Mouse (Mus musculus): ENCODE measurements around the gene Eif3c. TPM values are rescaled to one million over a fixed set of nuclear protein-coding genes. Genes with fewer than 3 reads are reported as not detected.

Eif3c gene
- polyA plus RNA-seq, 1 experiment from 2014 or later = 184 TPM

- H3K27ac ChIP-seq (ENCODE audit: low read depth) = no peak overlapping the region
- H3K9ac ChIP-seq (ENCODE audit: low read length) = no peak overlapping the region
- no peak for DNase-seq (ENCODE audit: low spot score)
- no peaks in the 10 kb centered on the region for H3K4me1 ChIP-seq (replicated peaks; ENCODE audit: control insufficient read depth, insufficient read depth, low read length)
- ATAC-seq (replicated peaks; ENCODE audit: low FRiP score, low TSS enrichment, low read depth) = no peak
- WGBS = 74% methylated on average over 5 of the region's 5 CpGs
- no peaks in the 10 kb centered on the region for H3K27me3 ChIP-seq (replicated peaks; ENCODE audit: control insufficient read depth, insufficient read depth, low read length)
- no peak overlapping the region for H3K4me3 ChIP-seq (ENCODE audit: low read depth, low read length)
- no peak overlapping the region for H3K4me2 ChIP-seq (ENCODE audit: low read length)
- H3K9me3 ChIP-seq (ENCODE audit: control insufficient read depth, low read length) = no peaks in the 10 kb centered on the region
- no peaks in the 10 kb centered on the region for H3K36me3 ChIP-seq (ENCODE audit: control insufficient read depth, insufficient read depth, low read length)
These were observed 29.7 kb upstream of the Eif3c start for GRCm38 (mm10) chr7:126595890-126596289.

GRCm38 (mm10) chr7:126594862-126595561 lies 28.8 kb upstream of the Eif3c start, which contains the start of gene Il27:
Gene Il27, minus strand, starts transcription at chr7:126594941.
- no peak; the same call in 1 of the 2 replicates for ATAC-seq (replicated peaks; ENCODE audit: low FRiP score, low TSS enrichment, low read depth)

GRCm38 (mm10) chr7:126587779-126588178 lies 21.6 kb upstream of the Eif3c start:
- 10% methylated on average over 13 of the region's 16 CpGs for WGBS
- peak; percentile 73 for DNase-seq (ENCODE audit: low spot score)
- no peak overlapping the region for H3K27ac ChIP-seq (ENCODE audit: low read depth)
- H3K4me1 ChIP-seq (replicated peaks; ENCODE audit: control insufficient read depth, insufficient read depth, low read length) = peaks cover 3% of the 10 kb centered on the region; the same call in 1 of the 2 replicates
- H3K36me3 ChIP-seq (ENCODE audit: control insufficient read depth, insufficient read depth, low read length) = no peaks in the 10 kb centered on the region
- peak overlapping the region; percentile 34 for H3K4me2 ChIP-seq (ENCODE audit: low read length)
- no peaks in the 10 kb centered on the region for H3K27me3 ChIP-seq (replicated peaks; ENCODE audit: control insufficient read depth, insufficient read depth, low read length)
- H3K9ac ChIP-seq (ENCODE audit: low read length) = 0 out of 2 replicates have a peak overlapping the region, but pooled peaks have one; percentile 0
- no peaks in the 10 kb centered on the region for H3K9me3 ChIP-seq (ENCODE audit: control insufficient read depth, low read length)
- H3K4me3 ChIP-seq (ENCODE audit: low read depth, low read length) = no peak overlapping the region
- ATAC-seq (replicated peaks; ENCODE audit: low FRiP score, low TSS enrichment, low read depth) = no peak

More at GRCm38 (mm10) chr7:126594862-126595561, 28.8 kb upstream of the Eif3c start, which contains the start of gene Il27:
- H3K9me3 ChIP-seq (ENCODE audit: control insufficient read depth, low read length) = no peaks in the 10 kb centered on the region
- no peak within 1 kb of the TSS for H3K4me3 ChIP-seq (ENCODE audit: low read depth, low read length)
- H3K36me3 ChIP-seq (ENCODE audit: control insufficient read depth, insufficient read depth, low read length) = no peaks in the 10 kb centered on the region
- H3K9ac ChIP-seq (ENCODE audit: low read length) = no peak within 1 kb of the TSS
- WGBS = 80% methylated on average over 11 of the region's 11 CpGs
- no peak for DNase-seq (ENCODE audit: low spot score)
- H3K27me3 ChIP-seq (replicated peaks; ENCODE audit: control insufficient read depth, insufficient read depth, low read length) = no peaks in the 10 kb centered on the region
- no peak within 1 kb of the TSS for H3K27ac ChIP-seq (ENCODE audit: low read depth)
- no peaks in the 10 kb centered on the region for H3K4me1 ChIP-seq (replicated peaks; ENCODE audit: control insufficient read depth, insufficient read depth, low read length)
- no peak within 1 kb of the TSS for H3K4me2 ChIP-seq (ENCODE audit: low read length)

- Histone ChIP-seq H3K4me2 (ENCODE audit: low read length) (no peak overlapping the region), H3K27me3 (replicated peaks; ENCODE audit: control insufficient read depth, insufficient read depth, low read length) (no peaks in the 10 kb centered on the region), H3K9me3 (ENCODE audit: control insufficient read depth, low read length) (no peaks in the 10 kb centered on the region), H3K36me3 (ENCODE audit: control insufficient read depth, insufficient read depth, low read length) (no peaks in the 10 kb centered on the region), H3K4me3 (ENCODE audit: low read depth, low read length) (no peak overlapping the region), H3K9ac (ENCODE audit: low read length) (no peak overlapping the region), H3K4me1 (replicated peaks; ENCODE audit: control insufficient read depth, insufficient read depth, low read length) (peaks cover 3% of the 10 kb centered on the region; the same call in 1 of the 2 replicates), H3K27ac (ENCODE audit: low read depth) (no peak overlapping the region)
- DNase-seq (ENCODE audit: low spot score) (no peak), ATAC-seq (replicated peaks; ENCODE audit: low FRiP score, low TSS enrichment, low read depth) (no peak)
- 59% methylated on average over 8 of the region's 8 CpGs for WGBS
These were observed 20.6 kb upstream of the Eif3c start for GRCm38 (mm10) chr7:126586839-126587238.

GRCm38 (mm10) chr7:126585717-126586116 lies 19.5 kb upstream of the Eif3c start, which contains the start of gene Cln3:
Gene Cln3, minus strand, starts transcription at chr7:126585817.
- H3K4me2 ChIP-seq (ENCODE audit: low read length) = no peak within 1 kb of the TSS
- H3K9ac ChIP-seq (ENCODE audit: low read length) = no peak within 1 kb of the TSS
- ATAC-seq (replicated peaks; ENCODE audit: low FRiP score, low TSS enrichment, low read depth) = no peak
- H3K27me3 ChIP-seq (replicated peaks; ENCODE audit: control insufficient read depth, insufficient read depth, low read length) = no peaks in the 10 kb centered on the region
- DNase-seq (ENCODE audit: low spot score) = no peak
- no peaks in the 10 kb centered on the region for H3K9me3 ChIP-seq (ENCODE audit: control insufficient read depth, low read length)
- no peak within 1 kb of the TSS for H3K4me3 ChIP-seq (ENCODE audit: low read depth, low read length)
- 69% methylated on average over 6 of the region's 6 CpGs for WGBS
- no peak within 1 kb of the TSS for H3K27ac ChIP-seq (ENCODE audit: low read depth)
- no peaks in the 10 kb centered on the region for H3K36me3 ChIP-seq (ENCODE audit: control insufficient read depth, insufficient read depth, low read length)
- peaks cover 3% of the 10 kb centered on the region; the same call in 1 of the 2 replicates for H3K4me1 ChIP-seq (replicated peaks; ENCODE audit: control insufficient read depth, insufficient read depth, low read length)

- peak within 1 kb of the TSS; percentile 63 for H3K4me2 ChIP-seq (ENCODE audit: low read length)
- H3K9me3 ChIP-seq (ENCODE audit: control insufficient read depth, low read length) = no peaks in the 10 kb centered on the region
- DNase-seq (ENCODE audit: low spot score) (no peak), ATAC-seq (replicated peaks; ENCODE audit: low FRiP score, low TSS enrichment, low read depth) (no peak)
- no peak within 1 kb of the TSS for H3K27ac ChIP-seq (ENCODE audit: low read depth)
- no peaks in the 10 kb centered on the region for H3K36me3 ChIP-seq (ENCODE audit: control insufficient read depth, insufficient read depth, low read length)
- peak within 1 kb of the TSS; percentile 49; the same call in 1 of the 2 replicates for H3K9ac ChIP-seq (ENCODE audit: low read length)
- H3K27me3 ChIP-seq (replicated peaks; ENCODE audit: control insufficient read depth, insufficient read depth, low read length) = no peaks in the 10 kb centered on the region
- WGBS = 72% methylated on average over 8 of the region's 8 CpGs
- H3K4me1 ChIP-seq (replicated peaks; ENCODE audit: control insufficient read depth, insufficient read depth, low read length) = peaks cover 3% of the 10 kb centered on the region; the same call in 1 of the 2 replicates
- peak within 1 kb of the TSS; percentile 61 for H3K4me3 ChIP-seq (ENCODE audit: low read depth, low read length)
These were observed 18.3 kb upstream of the Eif3c start, which contains the start of gene Apobr for GRCm38 (mm10) chr7:126584506-126584977. Gene Apobr, plus strand, starts transcription at chr7:126584942.

- Histone ChIP-seq H3K4me2 (ENCODE audit: low read length) (peak overlapping the region; percentile 63), H3K27ac (ENCODE audit: low read depth) (peak overlapping the region; percentile 86; the same call in 1 of the 2 replicates), H3K9ac (ENCODE audit: low read length) (peak overlapping the region; percentile 49), H3K4me3 (ENCODE audit: low read depth, low read length) (peak overlapping the region; percentile 61), H3K9me3 (ENCODE audit: control insufficient read depth, low read length) (no peaks in the 10 kb centered on the region), H3K36me3 (ENCODE audit: control insufficient read depth, insufficient read depth, low read length) (no peaks in the 10 kb centered on the region), H3K4me1 (replicated peaks; ENCODE audit: control insufficient read depth, insufficient read depth, low read length) (peaks cover 3% of the 10 kb centered on the region; the same call in 1 of the 2 replicates), H3K27me3 (replicated peaks; ENCODE audit: control insufficient read depth, insufficient read depth, low read length) (no peaks in the 10 kb centered on the region)
- no peak for ATAC-seq (replicated peaks; ENCODE audit: low FRiP score, low TSS enrichment, low read depth)
- 48% methylated on average over 6 of the region's 6 CpGs for WGBS
- no peak for DNase-seq (ENCODE audit: low spot score)
These were observed 17.6 kb upstream of the Eif3c start for GRCm38 (mm10) chr7:126583761-126584160.

GRCm38 (mm10) chr7:126583251-126583709 lies 17.1 kb upstream of the Eif3c start:
- Histone ChIP-seq H3K4me2 (ENCODE audit: low read length) (peak overlapping the region; percentile 63), H3K27ac (ENCODE audit: low read depth) (peak overlapping the region; percentile 86), H3K4me1 (replicated peaks; ENCODE audit: control insufficient read depth, insufficient read depth, low read length) (peaks cover 3% of the 10 kb centered on the region; the same call in 1 of the 2 replicates), H3K4me3 (ENCODE audit: low read depth, low read length) (peak overlapping the region; percentile 61), H3K9ac (ENCODE audit: low read length) (peak overlapping the region; percentile 49), H3K9me3 (ENCODE audit: control insufficient read depth, low read length) (no peaks in the 10 kb centered on the region), H3K36me3 (ENCODE audit: control insufficient read depth, insufficient read depth, low read length) (no peaks in the 10 kb centered on the region), H3K27me3 (replicated peaks; ENCODE audit: control insufficient read depth, insufficient read depth, low read length) (no peaks in the 10 kb centered on the region)
- 2% methylated on average over 22 of the region's 22 CpGs for WGBS
- peak; percentile 90 for ATAC-seq (replicated peaks; ENCODE audit: low FRiP score, low TSS enrichment, low read depth)
- peak; percentile 95 for DNase-seq (ENCODE audit: low spot score)

Data from intestine, embryonic 14.5 days (tissue).